Mouse (Mus musculus) limb, embryonic 13.5 days (tissue): ENCODE results near the gene Wwox. TPM values are rescaled to one million over a fixed set of nuclear protein-coding genes. Genes with fewer than 3 reads are reported as not detected.

ENCODE experiments used
- ATAC-seq: fragments of 200-750 bp; cut with Nextera tagmentation; 2 replicates; pipeline ENCODE4 v1.8.0; 2017; ENCODE audit warnings: low read depth, moderate number of reproducible peaks, moderate TSS enrichment; ENCODE audit not compliant: low FRiP score
- H3K27ac ChIP-seq: fragments of 300-500 bp; sonication (generic); 2 replicates; pipeline ENCODE4 v1.5.1; 2015; ENCODE audit warnings: inconsistent platforms, mild to moderate bottlenecking, moderate library complexity
- H3K27me3 ChIP-seq: fragments of 300-500 bp; sonication (generic); 2 replicates; pipeline ENCODE4 v1.6.1; 2015; ENCODE audit warnings: mild to moderate bottlenecking, inconsistent platforms
- H3K36me3 ChIP-seq: fragments of 300-500 bp; sonication (generic); 2 replicates; pipeline ENCODE4 v1.6.1; 2015; ENCODE audit warnings: inconsistent platforms, mild to moderate bottlenecking, moderate library complexity
- H3K4me1 ChIP-seq: fragments of 300-500 bp; sonication (generic); 2 replicates; pipeline ENCODE4 v1.6.1; 2015; ENCODE audit warnings: inconsistent platforms
- H3K4me2 ChIP-seq: fragments of 300-500 bp; sonication (generic); replicated peaks from 2 replicates; pipeline ENCODE4 v1.6.1; 2015; ENCODE audit warnings: inconsistent platforms, mild to moderate bottlenecking, moderate library complexity
- H3K4me3 ChIP-seq: fragments of 300-500 bp; sonication (generic); 2 replicates; pipeline ENCODE4 v1.5.1; 2015; ENCODE audit warnings: moderate library complexity, mild to moderate bottlenecking, inconsistent platforms
- H3K9ac ChIP-seq: fragments of 300-500 bp; sonication (generic); 2 replicates; pipeline ENCODE4 v1.6.1; 2015; ENCODE audit warnings: mild to moderate bottlenecking, inconsistent platforms
- H3K9me3 ChIP-seq: fragments of 300-500 bp; sonication (generic); 2 replicates; pipeline ENCODE4 v1.6.1; 2016; ENCODE audit warnings: inconsistent platforms
- WGBS: fragments of 180-500 bp; shearing (Covaris S2); methylation state at CpG from one replicate; pipeline ENCODE4 v1.1.7; 2015; 5-methylcytosine and 5-hydroxymethylcytosine counted together
- polyA plus RNA-seq: library from polyadenylated mRNA; unstranded; fragments of >200 nt; fragmentation: Nextera tagmentation; extraction: Ambion mirVana; gene quantifications from 2 replicates; pipeline ENCODE4 v1.2.1, GENCODE M21; 2015

Wwox gene
- polyA plus RNA-seq, 1 experiment from 2014 or later = 9.5 TPM

GRCm38 (mm10) chr8:114923629-114924028, 484.2 kb downstream of the Wwox start:
- Histone ChIP-seq H3K4me2 (no peak overlapping the region), H3K27ac (no peak overlapping the region), H3K9ac (no peak overlapping the region), H3K4me3 (no peak overlapping the region), H3K9me3 (no peaks in the 10 kb centered on the region), H3K36me3 (no peaks in the 10 kb centered on the region), H3K27me3 (peaks cover 8% of the 10 kb centered on the region; the same call in 1 of the 2 replicates), H3K4me1 (peaks cover 8% of the 10 kb centered on the region)
- WGBS = 82% methylated on average over 7 of the region's 7 CpGs
- no peak for ATAC-seq

DNA sequence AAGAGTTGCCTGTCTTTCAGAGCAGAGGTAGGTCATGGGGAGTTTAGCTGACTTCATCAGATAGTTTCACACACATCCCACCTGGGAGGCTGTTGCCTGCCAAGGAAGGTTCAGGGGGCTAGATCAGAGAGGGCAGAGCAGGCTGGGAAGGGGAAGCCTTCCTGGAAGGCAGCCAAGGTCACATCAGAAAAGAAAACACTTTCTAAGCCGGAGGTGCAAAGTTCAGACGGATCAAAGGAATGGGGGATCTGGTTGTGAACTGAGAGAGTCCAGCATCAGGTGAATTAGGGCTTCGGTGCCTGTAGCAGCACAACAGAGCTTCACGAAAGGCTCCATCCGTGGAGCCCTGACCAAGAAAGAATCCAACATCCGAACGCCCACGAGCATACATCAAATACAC, 488.0 kb downstream of the Wwox start:
- H3K9ac ChIP-seq = no peak overlapping the region
- no peak overlapping the region for H3K4me3 ChIP-seq
- H3K4me1 ChIP-seq = peaks cover 8% of the 10 kb centered on the region
- ATAC-seq = no peak
- 54% methylated on average over 8 of the region's 8 CpGs for WGBS
- no peak overlapping the region for H3K4me2 ChIP-seq
- no peak overlapping the region for H3K27ac ChIP-seq
- H3K36me3 ChIP-seq = no peaks in the 10 kb centered on the region
- H3K9me3 ChIP-seq = no peaks in the 10 kb centered on the region
- H3K27me3 ChIP-seq = peaks cover 4% of the 10 kb centered on the region; the same call in 1 of the 2 replicates

- Histone ChIP-seq H3K36me3 (no peaks in the 10 kb centered on the region), H3K9me3 (no peaks in the 10 kb centered on the region), H3K4me2 (no peak overlapping the region), H3K4me1 (peaks cover 8% of the 10 kb centered on the region), H3K9ac (no peak overlapping the region), H3K27ac (no peak overlapping the region), H3K27me3 (peaks cover 4% of the 10 kb centered on the region; the same call in 1 of the 2 replicates), H3K4me3 (no peak overlapping the region)
- no peak for ATAC-seq
- 90% methylated on average over 4 of the region's 4 CpGs for WGBS
Observed at GRCm38 (mm10) chr8:114927917-114928316, 488.5 kb downstream of the Wwox start.

GRCm38 (mm10) chr8:114929597-114929996, 490.1 kb downstream of the Wwox start:
- H3K4me2 ChIP-seq = no peak overlapping the region
- peaks cover 8% of the 10 kb centered on the region for H3K4me1 ChIP-seq
- H3K36me3 ChIP-seq = no peaks in the 10 kb centered on the region
- 84% methylated on average over 4 of the region's 4 CpGs for WGBS
- no peak overlapping the region for H3K4me3 ChIP-seq
- H3K27me3 ChIP-seq = peaks cover 4% of the 10 kb centered on the region; the same call in 1 of the 2 replicates
- ATAC-seq = no peak
- no peak overlapping the region for H3K9ac ChIP-seq
- no peak overlapping the region for H3K27ac ChIP-seq
- no peaks in the 10 kb centered on the region for H3K9me3 ChIP-seq

- Histone ChIP-seq H3K4me3 (no peak overlapping the region), H3K9ac (no peak overlapping the region), H3K9me3 (no peaks in the 10 kb centered on the region), H3K36me3 (no peaks in the 10 kb centered on the region), H3K27ac (no peak overlapping the region), H3K4me1 (peaks cover 16% of the 10 kb centered on the region), H3K27me3 (no peaks in the 10 kb centered on the region; the same call in 1 of the 2 replicates), H3K4me2 (no peak overlapping the region)
- no peak for ATAC-seq
- 62% methylated on average over 18 of the region's 18 CpGs for WGBS
Observed at GRCm38 (mm10) chr8:114932071-114932630, 492.7 kb downstream of the Wwox start.

DNA sequence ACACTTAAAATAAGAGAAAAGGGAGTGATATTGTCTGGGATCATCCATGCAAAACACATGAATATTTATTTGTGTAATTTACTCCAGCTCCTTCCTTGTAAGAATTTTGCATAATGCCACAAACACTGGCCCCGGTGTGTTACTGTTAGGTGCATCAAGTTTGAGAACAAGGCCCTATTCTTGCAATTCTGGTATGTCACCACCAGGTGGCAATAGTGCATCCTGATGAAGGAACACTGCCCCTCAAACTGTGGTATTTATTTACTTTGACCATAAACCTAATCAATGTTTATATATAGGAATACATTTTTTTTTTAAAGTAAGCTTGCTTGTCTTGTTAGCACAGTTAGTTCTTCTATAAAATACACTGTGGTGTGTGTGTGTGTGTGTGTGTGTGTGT, 493.8 kb downstream of the Wwox start:
- ATAC-seq = no peak
- Histone ChIP-seq H3K27me3 (peaks cover 6% of the 10 kb centered on the region; the same call in 1 of the 2 replicates), H3K9me3 (no peaks in the 10 kb centered on the region), H3K9ac (no peak overlapping the region), H3K36me3 (no peaks in the 10 kb centered on the region), H3K4me2 (no peak overlapping the region), H3K4me1 (0 out of 2 replicates have a peak, but pooled peaks cover 8% of the 10 kb centered on the region), H3K27ac (no peak overlapping the region), H3K4me3 (no peak overlapping the region)
- 85% methylated on average over 1 of the region's 1 CpGs for WGBS

DNA sequence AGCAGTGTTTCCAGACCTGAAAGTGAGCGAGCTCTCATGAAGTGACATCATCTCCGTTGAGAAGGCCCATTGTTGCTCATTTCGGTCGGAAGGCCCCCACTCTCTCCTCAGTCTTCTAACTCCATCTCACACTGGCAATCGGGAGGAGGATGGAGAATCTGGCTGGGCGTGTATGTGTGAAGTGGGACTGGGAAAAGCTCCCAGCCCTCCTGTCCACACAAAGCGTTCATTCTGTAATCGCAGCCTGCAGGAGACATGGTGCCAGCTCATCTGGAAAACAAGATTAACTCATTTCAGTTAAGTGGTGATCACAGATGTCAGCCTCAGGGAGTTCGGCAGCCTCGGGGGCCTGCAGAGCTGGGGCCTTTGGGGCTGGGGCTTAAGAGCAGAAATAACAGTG, 497.4 kb downstream of the Wwox start:
- H3K9me3 ChIP-seq = no peaks in the 10 kb centered on the region
- H3K4me1 ChIP-seq = 0 out of 2 replicates have a peak, but pooled peaks cover 8% of the 10 kb centered on the region
- no peaks in the 10 kb centered on the region for H3K36me3 ChIP-seq
- H3K4me3 ChIP-seq = no peak overlapping the region
- no peak overlapping the region for H3K27ac ChIP-seq
- H3K4me2 ChIP-seq = no peak overlapping the region
- peaks cover 6% of the 10 kb centered on the region; the same call in 1 of the 2 replicates for H3K27me3 ChIP-seq
- ATAC-seq = no peak
- no peak overlapping the region for H3K9ac ChIP-seq
- 44% methylated on average over 10 of the region's 10 CpGs for WGBS

DNA sequence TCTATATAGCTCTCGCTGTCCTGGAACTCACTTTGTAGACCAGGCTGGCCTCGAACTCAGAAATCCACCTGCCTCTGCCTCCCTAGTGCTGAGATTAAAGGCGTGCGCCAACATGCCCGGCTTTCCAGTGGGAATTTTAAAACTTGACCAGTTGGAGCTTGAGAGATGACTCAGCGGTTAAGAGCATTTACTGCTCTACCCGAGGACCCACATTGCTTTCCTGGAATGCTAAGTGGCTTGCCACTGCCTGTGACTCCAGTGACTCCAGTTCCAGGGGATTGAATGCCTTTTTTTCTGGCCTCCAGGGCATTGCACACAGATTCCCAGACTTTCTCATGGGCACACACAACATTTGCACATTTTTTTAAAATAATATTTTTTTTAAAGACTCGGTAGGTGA, 499.9 kb downstream of the Wwox start:
- WGBS = 81% methylated on average over 8 of the region's 8 CpGs
- Histone ChIP-seq H3K9me3 (no peaks in the 10 kb centered on the region), H3K27me3 (peaks cover 6% of the 10 kb centered on the region; the same call in 1 of the 2 replicates), H3K9ac (no peak overlapping the region), H3K27ac (no peak overlapping the region), H3K4me3 (no peak overlapping the region), H3K4me2 (no peak overlapping the region), H3K36me3 (no peaks in the 10 kb centered on the region), H3K4me1 (0 out of 2 replicates have a peak, but pooled peaks cover 8% of the 10 kb centered on the region)
- no peak for ATAC-seq

DNA sequence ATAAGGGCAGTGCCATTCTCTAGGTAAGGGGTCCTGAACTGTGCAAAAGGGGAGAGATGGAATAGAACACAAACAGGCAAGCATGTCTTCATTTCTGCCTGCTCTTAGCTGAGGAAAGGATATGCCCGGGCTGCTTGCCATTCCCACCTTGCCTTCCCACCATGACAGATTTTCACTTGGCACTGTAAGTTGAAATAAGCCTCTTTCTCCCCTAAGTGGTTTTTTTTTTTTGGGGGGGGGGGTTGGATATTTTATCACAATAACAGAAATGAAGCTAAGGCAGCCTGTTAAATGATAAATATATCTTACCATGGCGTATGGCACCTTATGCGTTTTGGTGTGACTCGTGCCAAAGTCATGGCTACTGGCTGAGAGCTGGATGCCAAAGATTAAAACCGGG, 501.6 kb downstream of the Wwox start:
- Histone ChIP-seq H3K4me3 (no peak overlapping the region), H3K27me3 (peaks cover 10% of the 10 kb centered on the region; the same call in 1 of the 2 replicates), H3K27ac (no peak overlapping the region), H3K36me3 (no peaks in the 10 kb centered on the region), H3K4me1 (0 out of 2 replicates have a peak, but pooled peaks cover 8% of the 10 kb centered on the region), H3K4me2 (no peak overlapping the region), H3K9me3 (no peaks in the 10 kb centered on the region), H3K9ac (no peak overlapping the region)
- 92% methylated on average over 5 of the region's 5 CpGs for WGBS
- ATAC-seq = no peak

- no peaks in the 10 kb centered on the region for H3K36me3 ChIP-seq
- H3K4me1 ChIP-seq = 0 out of 2 replicates have a peak, but pooled peaks cover 5% of the 10 kb centered on the region
- H3K9me3 ChIP-seq = no peaks in the 10 kb centered on the region
- H3K27ac ChIP-seq = no peak overlapping the region
- no peak for ATAC-seq
- H3K4me2 ChIP-seq = no peak overlapping the region
- no peak overlapping the region for H3K4me3 ChIP-seq
- H3K9ac ChIP-seq = no peak overlapping the region
- 88% methylated on average over 9 of the region's 9 CpGs for WGBS
- H3K27me3 ChIP-seq = peaks cover 10% of the 10 kb centered on the region; the same call in 1 of the 2 replicates
Observed at GRCm38 (mm10) chr8:114941644-114942043, 502.2 kb downstream of the Wwox start.

DNA sequence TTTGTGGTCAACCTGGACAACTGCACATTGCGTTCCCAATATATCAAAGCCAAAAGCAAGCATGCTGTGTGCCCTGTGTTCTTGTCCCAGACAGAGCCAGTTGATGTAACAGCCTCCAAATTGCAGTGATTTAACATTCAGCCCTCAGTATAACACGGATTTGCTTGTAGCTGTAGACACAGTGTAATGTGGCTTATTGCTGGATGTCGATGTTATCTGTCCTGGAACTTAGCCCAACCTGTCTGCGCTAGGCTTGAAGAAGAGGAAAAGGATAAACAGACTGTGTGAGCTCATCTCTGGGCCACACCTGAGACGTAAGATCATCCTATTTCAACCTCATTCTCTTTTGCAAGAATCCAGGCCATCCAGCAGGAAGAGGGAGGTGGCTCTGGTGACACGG, 508.5 kb downstream of the Wwox start:
- no peak overlapping the region for H3K27ac ChIP-seq
- H3K9ac ChIP-seq = no peak overlapping the region
- H3K4me3 ChIP-seq = no peak overlapping the region
- ATAC-seq = no peak
- H3K4me1 ChIP-seq = no peaks in the 10 kb centered on the region
- no peak overlapping the region for H3K4me2 ChIP-seq
- no peaks in the 10 kb centered on the region for H3K9me3 ChIP-seq
- 72% methylated on average over 6 of the region's 6 CpGs for WGBS
- H3K27me3 ChIP-seq = peaks cover 22% of the 10 kb centered on the region; the same call in 1 of the 2 replicates
- no peaks in the 10 kb centered on the region for H3K36me3 ChIP-seq

DNA sequence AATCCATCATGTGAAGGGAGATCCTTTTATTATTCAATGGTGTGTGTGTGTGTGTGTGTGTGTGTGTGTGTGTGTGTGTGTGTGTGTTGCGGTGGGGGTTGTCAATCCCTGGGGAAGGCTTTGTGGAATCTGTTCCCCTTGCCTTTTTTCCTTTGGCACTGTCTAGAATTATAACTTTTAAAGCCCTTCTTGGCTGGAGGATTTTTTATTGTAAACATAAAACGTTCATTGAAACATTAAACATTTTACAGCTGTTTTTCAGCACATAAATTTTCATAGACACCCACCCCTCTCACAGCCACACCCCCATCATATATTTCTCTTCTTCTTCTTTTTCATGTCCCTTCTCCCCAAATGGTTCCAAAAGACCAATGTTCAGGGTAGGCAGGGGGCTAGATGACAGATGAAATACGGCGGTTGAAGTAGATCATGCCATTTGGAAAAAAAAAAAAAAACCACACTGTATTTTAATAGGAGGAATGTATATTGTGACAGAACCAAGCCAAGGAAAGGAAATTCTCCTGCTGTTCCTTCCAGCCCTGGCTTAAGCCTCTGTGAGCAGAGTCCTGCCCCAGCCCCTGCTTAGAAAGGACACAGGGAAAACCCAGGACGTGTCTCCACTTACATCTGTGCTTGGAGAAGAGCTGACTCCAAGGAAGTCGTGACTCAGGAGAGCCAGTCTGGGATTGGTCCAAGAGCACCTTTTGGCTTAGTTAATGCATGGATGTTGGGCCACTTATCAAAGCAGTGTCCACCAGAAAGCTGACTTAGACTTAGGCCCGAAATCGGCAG, 517.1 kb downstream of the Wwox start:
- Histone ChIP-seq H3K9me3 (no peaks in the 10 kb centered on the region), H3K9ac (no peak overlapping the region), H3K4me2 (no peak overlapping the region), H3K4me1 (peaks cover 15% of the 10 kb centered on the region), H3K4me3 (no peak overlapping the region), H3K27me3 (peaks cover 16% of the 10 kb centered on the region), H3K27ac (0 out of 2 replicates have a peak overlapping the region, but pooled peaks have one; percentile 33), H3K36me3 (no peaks in the 10 kb centered on the region)
- 0 out of 2 replicates have a peak, but pooled peaks have one; percentile 25 for ATAC-seq
- WGBS = 43% methylated on average over 7 of the region's 8 CpGs
